Mouse (Mus musculus): ENCODE results near the gene Clic3. TPM values are rescaled to one million over a fixed set of nuclear protein-coding genes. Genes with fewer than 3 reads are reported as not detected.

Gene Clic3
- total and polyA plus RNA-seq, 3 experiments, result 0.15 to 0.27 TPM; not detected in 1

- H3K4me1 ChIP-seq (ENCODE audit: control insufficient read depth in 1 of 2, insufficient read depth in 2 of 2, low read length in 2 of 2), result peaks cover 0 to 22% of the 10 kb centered on the region in 2 experiments; a peak in 3 of 4 replicates
- H3K9me3 ChIP-seq (replicated peaks; ENCODE audit: insufficient read depth, low read length), result no peaks in the 10 kb centered on the region
- no peak overlapping the region for H3K4me3 ChIP-seq (ENCODE audit: control insufficient read depth in 1 of 2, insufficient read depth in 1 of 2, low read depth in 2 of 2, low read length in 2 of 2)
Observed at GRCm38 (mm10) chr2:25504538-25504937, 47.9 kb downstream of the Clic3 start.

DNA sequence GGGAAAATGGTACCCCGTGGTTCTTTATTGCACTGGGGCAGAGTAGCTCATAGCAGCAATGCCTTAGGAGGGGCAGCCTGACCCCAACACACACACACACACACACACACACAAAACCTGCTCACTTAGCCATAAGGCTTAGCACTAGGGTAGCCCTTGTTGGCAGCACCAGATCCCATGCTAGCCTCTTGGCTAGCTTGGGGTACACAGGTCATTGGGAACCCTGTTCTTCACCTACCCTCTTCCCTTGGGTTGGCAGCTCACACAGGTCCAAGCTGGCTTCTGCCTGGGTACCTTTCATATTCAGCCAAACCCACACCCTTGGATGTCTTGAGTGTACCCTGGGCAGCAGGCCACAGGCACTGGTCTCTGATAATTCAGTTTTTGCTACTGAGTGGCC, 48.4 kb downstream of the Clic3 start:
- peaks cover 9% of the 10 kb centered on the region for H3K79me2 ChIP-seq (ENCODE audit: control insufficient read depth, insufficient read depth, low read length, poor library complexity)
- no peak for DNase-seq (ENCODE audit: low read depth, low spot score)
- no peak for TF ChIP-seq MAX (IDR thresholded peaks at IDR 0.05; ENCODE audit: low read length)
- TF ChIP-seq USF1 (IDR thresholded peaks at IDR 0.05; ENCODE audit: low read depth, low read length), result no peak
- no peak for TF ChIP-seq TBP (IDR thresholded peaks at IDR 0.05; ENCODE audit: low read depth, low read length)
- TF ChIP-seq HCFC1 (IDR thresholded peaks at IDR 0.05; ENCODE audit: low read depth, low read length), result no peak
- no peak for TF ChIP-seq E2F4 (IDR thresholded peaks at IDR 0.05; ENCODE audit: borderline replicate concordance, low read depth, low read length)
- no peak for TF ChIP-seq MEF2A (IDR thresholded peaks at IDR 0.05; ENCODE audit: extremely low read depth, insufficient replicate concordance, low read depth, low read length, poor library complexity, severe bottlenecking)
- no peak for TF ChIP-seq TCF12 (IDR thresholded peaks at IDR 0.05; ENCODE audit: low read depth, low read length)
- TF ChIP-seq GATA1 (IDR thresholded peaks at IDR 0.05; ENCODE audit: low read depth, low read length), result no peak
- no peak for TF ChIP-seq GABPA (IDR thresholded peaks at IDR 0.05; ENCODE audit: low read depth, low read length)
- TF ChIP-seq RCOR1 (IDR thresholded peaks at IDR 0.05; ENCODE audit: low read depth, low read length), result no peak
- no peak for TF ChIP-seq ZKSCAN1 (IDR thresholded peaks at IDR 0.05; ENCODE audit: low read depth, low read length)
- TF ChIP-seq ELF1 (IDR thresholded peaks at IDR 0.05; ENCODE audit: low read depth, low read length), result no peak
- no peak for TF ChIP-seq ZC3H11A (IDR thresholded peaks at IDR 0.05; ENCODE audit: low read depth, low read length)
- no peak for TF ChIP-seq USF2 (IDR thresholded peaks at IDR 0.05; ENCODE audit: borderline replicate concordance in 1 of 2, insufficient read depth in 1 of 2, low read depth in 1 of 2, low read length in 2 of 2)
- no peak for TF ChIP-seq ZNF384 (IDR thresholded peaks at IDR 0.05; ENCODE audit: low read depth, low read length)
- no peak for TF ChIP-seq CHD1 (IDR thresholded peaks at IDR 0.05; ENCODE audit: low read depth, low read length)
- no peaks in the 10 kb centered on the region for H3K9me3 ChIP-seq (replicated peaks; ENCODE audit: insufficient read depth, low read length)
- no peak overlapping the region for H3K27ac ChIP-seq (ENCODE audit: control insufficient read depth, low read depth, low read length)
- no peak overlapping the region for H3K4me3 ChIP-seq (ENCODE audit: control insufficient read depth in 1 of 2, insufficient read depth in 1 of 2, low read depth in 2 of 2, low read length in 2 of 2)
- peaks cover 0 to 19% of the 10 kb centered on the region in 2 experiments; a peak in 3 of 4 replicates for H3K4me1 ChIP-seq (ENCODE audit: control insufficient read depth in 1 of 2, insufficient read depth in 2 of 2, low read length in 2 of 2)
- peaks cover 0 to 14% of the 10 kb centered on the region in 2 experiments; a peak in 2 of 4 replicates for H3K36me3 ChIP-seq (ENCODE audit: control insufficient read depth in 1 of 2, insufficient read depth in 2 of 2, low read length in 2 of 2)
- no peaks in the 10 kb centered on the region for H3K27me3 ChIP-seq (ENCODE audit: control insufficient read depth in 1 of 2, insufficient read depth in 2 of 2, low read length in 2 of 2)
- no peak overlapping the region for H3K9ac ChIP-seq (ENCODE audit: control insufficient read depth, low read depth, low read length, poor library complexity, severe bottlenecking)

More at GRCm38 (mm10) chr2:25504538-25504937, 47.9 kb downstream of the Clic3 start:
- H3K9ac ChIP-seq (ENCODE audit: control insufficient read depth, low read depth, low read length, poor library complexity, severe bottlenecking), result no peak overlapping the region
- H3K79me2 ChIP-seq (ENCODE audit: control insufficient read depth, insufficient read depth, low read length, poor library complexity), result peaks cover 9% of the 10 kb centered on the region
- no peak for DNase-seq (ENCODE audit: low read depth, low spot score)
- no peaks in the 10 kb centered on the region for H3K27me3 ChIP-seq (ENCODE audit: control insufficient read depth in 1 of 2, insufficient read depth in 2 of 2, low read length in 2 of 2)
- H3K36me3 ChIP-seq (ENCODE audit: control insufficient read depth in 1 of 2, insufficient read depth in 2 of 2, low read length in 2 of 2), result peaks cover 0 to 14% of the 10 kb centered on the region in 2 experiments; a peak in 2 of 4 replicates
- peak; percentile 54 for TF ChIP-seq TAL1 (IDR thresholded peaks at IDR 0.05; ENCODE audit: low read length)
- TF ChIP-seq TCF12 (IDR thresholded peaks at IDR 0.05; ENCODE audit: low read depth, low read length), result no peak
- no peak for TF ChIP-seq CTCF (IDR thresholded peaks at IDR 0.05 in 2 of 3, conservative IDR thresholded peaks at IDR 0.05 in 1 of 3; ENCODE audit: control insufficient read depth in 1 of 3, insufficient read depth in 1 of 3, low read depth in 2 of 3, low read length in 3 of 3, poor library complexity in 1 of 3, severe bottlenecking in 1 of 3)
- no peak for TF ChIP-seq POLR2AphosphoS5 (IDR thresholded peaks at IDR 0.05; ENCODE audit: borderline replicate concordance, low read depth, low read length)
- TF ChIP-seq USF1 (IDR thresholded peaks at IDR 0.05; ENCODE audit: low read depth, low read length), result no peak
- H3K27ac ChIP-seq (ENCODE audit: control insufficient read depth, low read depth, low read length), result no peak overlapping the region
